Mouse (Mus musculus) c-Kit-positive CD71-positive TER-119-positive erythroid progenitor cells, embryonic 14.5 days (primary cell): ENCODE measurements around the gene Crip2.

Source experiments
- DNase-seq: peaks from one replicate; pipeline ENCODE4 v3.0.0-alpha.2; 2013; ENCODE audit warnings: low spot score

Gene Crip2

DNA sequence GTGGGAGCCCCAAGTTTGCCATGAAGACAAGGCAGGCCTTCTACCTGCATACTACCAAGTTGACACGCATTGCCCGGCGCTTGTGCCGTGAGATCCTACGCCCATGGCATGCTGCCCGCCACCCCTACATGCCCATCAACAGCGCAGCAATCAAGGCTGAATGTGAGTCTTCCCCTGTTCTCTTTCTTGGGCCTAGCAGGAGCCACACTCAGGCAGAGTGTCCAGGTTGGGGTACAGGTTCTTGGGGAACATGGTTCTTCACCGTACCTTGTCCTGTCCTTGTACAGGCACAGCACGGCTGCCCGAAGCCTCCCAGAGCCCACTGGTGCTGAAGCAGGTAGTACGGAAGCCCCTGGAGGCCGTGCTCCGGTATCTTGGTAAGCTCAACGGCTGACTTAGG lies 8.4 kb upstream of the Crip2 start:
- DNase-seq, result no peak

DNA sequence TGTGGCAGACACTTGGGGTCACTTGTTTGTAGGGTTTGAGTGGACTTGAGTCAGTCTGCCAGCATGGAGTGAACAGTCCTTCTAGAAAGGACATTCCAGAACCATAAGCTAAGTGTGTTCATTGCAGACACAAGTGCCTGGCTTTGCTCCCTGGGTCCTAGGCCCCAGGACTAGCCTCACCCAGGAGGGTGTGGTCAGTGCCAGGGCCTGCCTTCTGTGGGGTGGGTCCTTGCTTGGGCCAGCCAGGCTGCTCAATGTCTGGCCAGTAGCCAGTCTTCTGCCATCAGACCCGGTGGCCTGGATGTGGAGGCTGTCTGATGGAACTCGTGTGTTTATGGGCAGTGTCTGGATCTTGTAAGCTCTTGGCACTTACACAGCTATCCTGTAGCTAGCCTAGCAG lies 7.5 kb upstream of the Crip2 start:
- no peak for DNase-seq

GRCm38 (mm10) chr12:113133260-113133659 lies 6.8 kb upstream of the Crip2 start:
- DNase-seq, result no peak

- DNase-seq, result no peak
Observed at GRCm38 (mm10) chr12:113133861-113134403, 6.1 kb upstream of the Crip2 start.

- no peak for DNase-seq
Observed at GRCm38 (mm10) chr12:113134502-113134901, 5.5 kb upstream of the Crip2 start.

GRCm38 (mm10) chr12:113135401-113135800 lies 4.6 kb upstream of the Crip2 start:
- DNase-seq, result no peak

DNA sequence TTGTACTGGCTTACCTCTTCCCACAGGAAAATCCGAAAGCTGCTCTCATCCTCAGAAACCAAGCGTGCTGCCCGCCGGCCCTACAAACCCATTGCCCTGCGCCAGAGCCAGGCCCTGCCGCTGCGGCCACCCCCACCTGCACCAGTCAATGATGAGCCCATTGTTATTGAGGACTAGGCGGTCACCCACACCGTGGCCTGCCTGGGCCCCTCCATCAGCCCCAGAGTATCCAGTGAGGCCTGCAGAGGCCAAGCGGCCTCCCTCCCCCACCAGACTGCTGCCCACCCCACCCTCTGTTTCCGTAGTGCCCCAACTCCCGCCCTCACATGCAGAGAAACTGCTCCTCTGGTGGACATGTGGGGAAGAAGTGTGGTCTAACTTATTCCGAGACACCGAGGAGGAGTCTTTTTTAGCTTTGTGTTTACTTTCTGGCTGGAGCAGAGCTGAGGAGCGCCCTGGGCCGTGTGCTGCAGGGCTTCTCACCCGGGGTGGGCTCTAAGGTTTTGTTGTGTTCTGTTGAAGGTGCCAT lies 3.5 kb upstream of the Crip2 start:
- DNase-seq, result no peak

DNA sequence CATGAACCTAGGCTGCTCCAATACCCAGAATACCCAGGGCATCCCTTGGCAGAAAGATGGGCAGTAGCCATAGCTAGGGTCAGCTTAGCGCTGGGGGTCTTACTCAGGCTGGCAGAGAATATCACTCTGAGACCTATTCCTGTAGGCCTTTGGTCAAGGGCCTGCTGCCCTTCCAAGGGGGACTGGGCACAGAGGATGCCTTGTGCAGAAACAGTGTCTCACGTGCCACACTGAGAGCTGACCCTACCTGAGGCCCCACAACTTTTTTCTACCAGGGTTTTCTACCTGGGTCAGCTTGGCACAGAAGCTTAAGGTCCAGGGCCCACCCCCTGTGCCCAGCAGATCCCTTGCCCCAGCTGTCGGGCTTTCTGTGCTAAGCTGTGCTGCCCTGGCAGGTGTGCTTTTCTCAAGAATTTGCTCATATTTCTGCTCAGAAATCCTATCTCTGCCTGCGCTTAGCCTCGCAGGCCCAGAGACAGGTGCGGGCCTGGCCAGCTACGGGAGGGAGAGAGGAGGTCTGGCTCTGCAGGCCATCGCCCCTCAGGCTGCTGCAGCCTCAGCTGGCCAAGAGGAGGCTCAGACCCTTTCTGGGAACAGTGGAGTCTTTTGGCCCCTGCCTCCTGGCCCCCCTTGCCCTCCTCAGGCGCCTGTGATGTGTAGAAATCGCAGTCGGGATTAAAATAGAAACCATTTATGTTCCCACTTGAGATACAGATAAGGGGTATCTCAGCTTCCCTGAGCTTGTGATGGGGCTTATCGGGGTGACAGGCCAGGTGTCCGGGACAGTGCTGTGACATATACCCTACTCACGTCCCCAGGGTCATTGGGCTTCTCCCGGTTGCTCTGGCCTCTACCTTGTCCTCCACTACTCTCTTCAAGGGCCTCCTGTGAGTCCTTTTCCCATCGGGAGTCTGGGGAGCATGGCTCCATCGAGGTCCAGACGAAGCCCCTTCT lies 2.5 kb upstream of the Crip2 start:
- no peak for DNase-seq

DNA sequence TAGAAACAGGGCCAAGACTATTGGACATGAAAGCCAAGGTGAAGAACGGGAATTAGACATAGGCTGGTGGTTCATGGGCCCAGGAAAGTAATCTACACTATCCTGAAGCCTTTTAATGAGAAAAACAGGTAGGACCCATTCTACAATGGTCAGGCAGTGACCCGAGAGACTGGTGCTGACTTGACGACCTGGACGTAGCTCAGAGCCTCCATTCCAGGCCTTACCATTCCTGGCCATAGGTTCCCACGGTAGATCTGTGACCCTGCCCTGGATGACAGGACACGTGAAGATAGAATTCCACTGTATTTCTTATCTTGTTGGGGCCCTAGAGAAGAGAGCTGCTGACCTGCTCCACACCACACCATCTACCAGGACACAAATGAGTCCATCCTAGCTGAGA lies 1.7 kb upstream of the Crip2 start:
- no peak for DNase-seq

DNA sequence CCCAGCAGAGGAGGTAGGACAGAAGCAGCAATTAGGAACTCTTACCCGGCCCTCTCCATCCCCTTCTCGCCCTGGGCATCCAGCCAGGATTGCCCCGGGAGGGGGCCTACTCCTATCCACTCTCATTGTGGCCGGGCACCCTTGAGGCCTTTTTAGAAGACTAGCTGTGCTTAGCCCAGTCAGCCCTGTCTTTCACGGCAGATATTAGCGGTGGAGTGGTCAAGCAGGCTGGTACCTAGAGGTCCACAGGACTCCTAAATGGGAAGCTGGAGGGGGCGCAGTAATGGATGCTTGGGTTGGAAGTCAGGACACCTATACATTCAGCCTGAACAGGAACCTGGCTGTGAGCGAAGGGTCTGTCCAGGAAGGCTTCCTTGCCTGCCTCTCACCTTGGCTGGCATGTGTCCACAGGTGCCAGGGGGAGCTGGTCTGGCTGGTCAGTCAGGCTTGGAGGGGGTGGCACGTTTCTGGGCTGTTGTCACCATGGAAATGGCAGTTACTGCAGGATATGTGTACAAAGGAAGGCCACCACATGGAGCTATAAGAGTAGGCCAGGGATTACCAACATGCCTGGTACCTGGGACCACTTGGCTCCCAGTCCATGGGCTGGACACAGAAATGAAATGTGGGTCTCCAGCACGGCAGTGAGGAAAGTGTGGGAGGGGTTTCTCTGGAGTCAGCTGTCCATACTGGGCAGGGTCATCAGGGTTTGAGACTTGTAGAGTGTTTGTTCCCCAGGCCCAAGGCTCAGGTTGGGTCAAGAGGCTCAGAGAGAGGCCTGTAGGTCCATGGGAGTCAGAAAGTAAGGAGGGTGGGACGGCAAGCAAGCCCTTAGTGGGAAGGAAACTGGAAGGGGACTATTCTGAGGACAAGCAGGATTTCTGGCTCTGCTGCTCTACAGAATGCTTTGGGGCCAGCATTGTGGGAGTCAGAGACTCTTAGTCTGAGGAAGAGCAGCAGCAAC lies 853 bp upstream of the Crip2 start:
- DNase-seq, result no peak

GRCm38 (mm10) chr12:113140616-113141411 lies 778 bp downstream of the Crip2 start:
- DNase-seq, result peak; percentile 60

DNA sequence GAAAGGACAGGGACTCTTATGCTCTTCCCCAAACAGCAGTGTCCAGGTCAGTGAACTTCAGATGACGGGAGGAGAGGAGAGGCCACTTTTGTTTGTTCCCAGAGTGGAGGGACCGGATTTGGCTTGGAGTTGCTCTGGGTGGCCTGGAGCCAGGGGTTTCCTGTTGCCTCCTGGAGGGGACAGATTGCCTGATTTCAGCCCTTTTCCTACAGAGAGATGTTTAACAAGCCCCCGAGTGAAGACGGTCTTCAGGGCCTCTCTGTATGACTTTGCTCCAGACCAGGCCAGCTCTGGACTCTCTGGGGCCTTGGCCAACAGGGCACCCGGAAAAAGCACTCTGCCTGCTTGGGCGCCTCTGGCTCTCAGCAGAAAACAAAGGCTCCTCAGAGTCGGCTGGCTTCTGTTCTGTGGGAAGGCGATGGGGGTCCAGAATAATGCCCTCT lies 1.5 kb downstream of the Crip2 start:
- no peak for DNase-seq

- DNase-seq, result no peak
Observed at GRCm38 (mm10) chr12:113142021-113142975, 2.3 kb downstream of the Crip2 start.

DNA sequence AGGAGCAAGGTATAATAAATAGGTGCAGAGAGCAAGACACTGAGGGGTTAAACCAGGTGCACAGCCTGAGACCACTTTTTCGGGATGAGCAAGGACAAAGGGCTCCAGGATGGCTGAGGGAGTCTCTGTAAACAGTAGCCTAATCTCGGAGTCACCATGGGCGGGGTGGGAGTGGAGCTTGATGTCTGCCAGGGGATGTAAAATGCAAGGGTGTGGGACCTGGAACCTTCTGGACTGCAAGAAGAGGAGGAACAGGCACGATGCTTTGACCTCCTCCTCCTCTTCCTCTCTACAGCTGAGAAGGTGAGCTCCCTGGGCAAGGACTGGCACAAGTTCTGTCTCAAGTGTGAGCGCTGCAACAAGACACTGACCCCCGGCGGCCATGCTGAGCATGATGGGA lies 3.1 kb downstream of the Crip2 start:
- no peak for DNase-seq

DNA sequence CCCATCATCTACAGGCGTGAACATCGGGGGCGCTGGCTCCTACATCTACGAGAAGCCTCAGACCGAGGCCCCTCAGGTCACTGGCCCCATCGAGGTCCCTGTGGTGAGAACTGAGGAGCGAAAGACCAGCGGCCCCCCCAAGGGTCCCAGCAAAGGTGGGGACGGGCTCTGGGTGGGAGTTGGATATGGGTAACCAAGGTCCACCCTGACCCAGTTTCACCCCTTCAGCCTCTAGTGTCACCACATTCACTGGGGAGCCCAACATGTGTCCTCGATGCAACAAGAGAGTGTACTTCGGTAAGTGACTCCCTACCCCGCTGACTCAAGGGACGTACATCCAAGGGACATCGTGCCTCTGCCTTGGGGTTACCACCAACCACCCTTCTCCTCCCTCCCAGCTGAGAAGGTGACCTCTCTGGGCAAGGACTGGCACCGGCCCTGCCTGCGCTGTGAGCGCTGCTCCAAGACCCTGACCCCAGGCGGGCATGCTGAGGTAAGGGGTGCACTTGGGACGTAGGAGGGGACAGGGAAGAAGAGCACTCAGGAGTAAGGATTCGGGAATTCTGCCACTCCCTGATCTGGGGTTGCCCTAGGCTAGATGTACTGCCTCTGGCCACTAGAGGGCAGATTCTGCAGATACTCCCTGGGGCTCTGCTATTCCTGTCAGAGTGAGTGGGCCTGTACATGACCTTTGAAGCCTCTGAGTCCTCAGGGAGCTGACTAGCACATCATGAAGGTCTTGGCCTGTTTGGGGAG lies 4.1 kb downstream of the Crip2 start:
- DNase-seq, result no peak

GRCm38 (mm10) chr12:113144886-113145285 lies 4.8 kb downstream of the Crip2 start:
- DNase-seq, result no peak

DNA sequence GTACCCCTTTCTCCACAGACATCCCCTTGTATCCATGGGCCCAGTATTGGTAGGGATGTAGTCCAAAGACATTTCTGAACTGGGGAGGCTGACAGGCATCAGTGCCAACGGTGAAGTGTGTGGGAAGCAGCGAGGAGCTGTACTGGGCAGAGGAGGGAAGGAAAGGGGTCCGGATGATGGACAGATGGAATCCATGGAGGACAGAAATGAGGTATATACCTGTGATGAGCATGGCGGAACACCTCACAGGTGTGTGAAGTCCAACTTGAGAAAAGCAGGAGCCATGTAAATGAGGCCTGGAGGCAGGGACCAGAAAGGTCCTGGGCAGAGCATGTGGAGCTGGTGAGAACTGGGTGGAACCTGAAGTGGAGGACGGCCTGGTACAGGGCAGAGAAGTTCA lies 5.6 kb downstream of the Crip2 start:
- no peak for DNase-seq

DNA sequence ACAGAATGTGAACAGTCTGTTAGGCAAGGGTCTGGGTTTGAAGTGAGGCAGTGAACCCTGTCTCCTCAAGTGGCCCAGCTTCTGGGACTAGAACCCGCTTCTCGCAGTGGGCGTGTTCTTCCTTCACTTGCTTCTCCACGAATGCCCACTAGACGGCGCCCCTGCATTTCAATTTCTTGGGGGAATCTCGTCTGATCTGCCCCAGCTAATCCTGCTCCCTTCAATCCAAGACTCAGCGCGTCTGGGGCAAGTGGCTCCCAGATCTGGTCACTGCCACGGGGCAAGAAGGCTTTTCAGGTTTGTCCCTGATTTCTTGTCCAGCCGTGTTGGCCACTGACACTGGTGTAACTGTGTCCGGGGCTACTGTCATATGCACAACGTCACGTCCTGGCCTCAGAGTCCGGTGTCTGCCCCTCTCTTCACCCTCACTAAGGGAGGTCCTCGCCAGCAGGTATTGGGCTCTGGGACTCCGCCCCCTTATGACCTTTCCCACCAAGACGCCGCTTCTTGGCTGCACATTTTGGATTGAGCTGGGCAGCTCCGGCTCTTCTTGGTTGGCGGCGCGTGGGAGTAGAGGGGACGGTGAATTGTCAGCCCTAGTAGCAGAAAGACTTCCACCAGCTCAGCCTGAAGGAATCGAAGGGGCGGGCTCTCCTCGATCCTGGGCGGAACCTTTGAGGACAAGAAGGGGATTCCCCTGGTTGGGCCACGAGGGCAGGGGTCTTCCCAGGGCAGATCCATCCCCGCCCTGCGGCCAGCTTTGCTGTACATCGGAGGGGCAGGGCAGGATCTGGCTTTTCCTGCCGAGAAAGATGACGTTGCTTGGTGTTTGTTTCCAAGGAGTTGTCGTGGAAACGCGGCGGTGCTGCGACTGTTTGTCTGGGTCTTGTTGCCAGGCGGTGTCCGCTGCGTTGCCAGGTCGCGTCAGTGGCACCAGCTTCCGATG lies 6.3 kb downstream of the Crip2 start, which contains the start of gene Crip1:
Crip1 (plus strand) TSS at position 205 of the 946 bp plus-strand sequence.
- peak; percentile 73 for DNase-seq
